Mouse (Mus musculus): ENCODE measurements around the gene Kmt2e.

GRCm38 (mm10) chr5:23435482-23436125, 1.4 kb downstream of the Kmt2e start:
- no peak for TF ChIP-seq POLR2A (IDR thresholded peaks at IDR 0.05; ENCODE audit: low read depth, low read length)
- TF ChIP-seq CTCF (IDR thresholded peaks at IDR 0.05; ENCODE audit: extremely low read depth, insufficient read length, insufficient replicate concordance, low read depth, low read length) = no peak
